Mouse (Mus musculus) midbrain, embryonic 10.5 days (tissue): ENCODE measurements around the gene Gm10392. TPM values are rescaled to one million over a fixed set of nuclear protein-coding genes. Genes with fewer than 3 reads are reported as not detected.
A peak's percentile ranks its signal among the peaks of the same experiment; 100 is the strongest.

Experiments used
- DNase-seq: peaks from one replicate; pipeline ENCODE4 v3.0.0-alpha.2; 2017; ENCODE audit warnings: low spot score
- H3K27ac ChIP-seq: fragments of 300-500 bp; sonication (generic); replicated peaks from 2 replicates; pipeline ENCODE4 v1.5.1; 2016; ENCODE audit warnings: mild to moderate bottlenecking
- H3K27me3 ChIP-seq: fragments of 300-500 bp; sonication (generic); 2 replicates; pipeline ENCODE4 v1.6.1; 2016; ENCODE audit warnings: low read depth, mild to moderate bottlenecking; ENCODE audit not compliant: poor library complexity, severe bottlenecking
- H3K36me3 ChIP-seq: fragments of 300-500 bp; sonication (generic); 2 replicates; pipeline ENCODE4 v1.6.1; 2016; ENCODE audit warnings: mild to moderate bottlenecking, moderate library complexity
- H3K4me1 ChIP-seq: fragments of 300-500 bp; sonication (generic); 2 replicates; pipeline ENCODE4 v1.6.1; 2016
- H3K4me3 ChIP-seq: fragments of 300-500 bp; sonication (generic); 2 replicates; pipeline ENCODE4 v1.5.1; 2016; ENCODE audit warnings: mild to moderate bottlenecking, moderate library complexity
- H3K9me3 ChIP-seq: fragments of 300-500 bp; sonication (generic); replicated peaks from 2 replicates; pipeline ENCODE4 v1.6.1; 2016; ENCODE audit warnings: mild to moderate bottlenecking
- WGBS: fragments of 180-500 bp; shearing (Covaris S2); methylation state at CpG from one replicate; pipeline ENCODE4 v1.1.7; 2016; 5-methylcytosine and 5-hydroxymethylcytosine counted together
- polyA plus RNA-seq: library from polyadenylated mRNA; unstranded; fragments of >200 nt; fragmentation: Nextera tagmentation; extraction: Ambion mirVana; gene quantifications from 2 replicates; pipeline ENCODE4 v1.2.1, GENCODE M21; 2016

Gm10392 gene
- polyA plus RNA-seq, 1 experiment from 2014 or later = 0.12 TPM

GRCm38 (mm10) chr11:77485229-77485628, 33.8 kb downstream of the Gm10392 start:
- Histone ChIP-seq H3K27me3 (0 out of 2 replicates have a peak, but pooled peaks cover 1% of the 10 kb centered on the region), H3K4me1 (peaks cover 59% of the 10 kb centered on the region), H3K36me3 (peaks cover 7% of the 10 kb centered on the region; the same call in 1 of the 2 replicates), H3K4me3 (no peak overlapping the region), H3K27ac (no peak overlapping the region), H3K9me3 (no peaks in the 10 kb centered on the region)
- WGBS = 71% methylated on average over 6 of the region's 6 CpGs
- no peak for DNase-seq

DNA sequence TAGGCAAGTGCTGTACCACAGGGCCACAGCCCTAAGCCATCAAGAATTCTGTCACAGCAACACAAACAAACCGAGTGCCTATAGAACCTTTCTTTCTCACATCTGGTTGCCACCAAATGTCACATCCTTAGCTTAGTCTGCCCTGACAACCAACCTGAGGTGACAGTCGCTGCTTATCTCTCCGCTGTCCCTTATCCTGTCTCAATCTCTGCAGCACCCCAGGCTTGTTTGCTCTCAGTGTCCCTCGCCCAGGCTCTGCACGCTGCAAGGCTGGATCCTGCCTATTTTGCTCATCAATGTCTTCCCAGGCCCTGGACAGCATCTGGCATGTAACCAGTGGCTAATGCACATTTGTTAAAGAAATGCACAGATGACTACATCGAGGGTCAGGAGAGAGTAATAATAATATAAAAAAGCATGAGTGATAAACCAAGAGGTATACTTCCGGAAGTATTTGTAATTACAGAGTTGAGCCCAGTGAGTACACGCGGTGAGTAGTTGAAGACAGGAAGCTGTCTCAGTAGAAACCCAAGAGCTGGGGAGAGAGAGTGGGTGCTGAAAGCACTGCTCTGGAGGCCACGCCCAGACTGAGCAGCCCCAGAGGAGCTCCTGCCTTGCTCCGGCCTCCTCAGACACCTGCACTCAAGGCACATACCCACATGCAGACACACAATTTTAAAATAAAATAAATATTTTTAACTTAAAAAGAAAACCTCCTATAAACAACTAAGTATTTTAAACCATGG, 35.3 kb downstream of the Gm10392 start:
- 77% methylated on average over 11 of the region's 11 CpGs for WGBS
- Histone ChIP-seq H3K27ac (no peak overlapping the region), H3K9me3 (no peaks in the 10 kb centered on the region), H3K4me3 (no peak overlapping the region), H3K4me1 (peaks cover 47% of the 10 kb centered on the region), H3K36me3 (peaks cover 7% of the 10 kb centered on the region; the same call in 1 of the 2 replicates), H3K27me3 (no peaks in the 10 kb centered on the region)
- no peak for DNase-seq

GRCm38 (mm10) chr11:77483043-77483442, 36.0 kb downstream of the Gm10392 start:
- H3K4me3 ChIP-seq = no peak overlapping the region
- WGBS = 77% methylated on average over 3 of the region's 3 CpGs
- H3K9me3 ChIP-seq = no peaks in the 10 kb centered on the region
- H3K4me1 ChIP-seq = peaks cover 41% of the 10 kb centered on the region
- no peak for DNase-seq
- peaks cover 7% of the 10 kb centered on the region; the same call in 1 of the 2 replicates for H3K36me3 ChIP-seq
- H3K27me3 ChIP-seq = no peaks in the 10 kb centered on the region
- no peak overlapping the region for H3K27ac ChIP-seq

GRCm38 (mm10) chr11:77476895-77477294, 42.1 kb downstream of the Gm10392 start:
- H3K36me3 ChIP-seq = peaks cover 53% of the 10 kb centered on the region
- H3K4me3 ChIP-seq = no peak overlapping the region
- H3K9me3 ChIP-seq = no peaks in the 10 kb centered on the region
- WGBS = 92% methylated on average over 6 of the region's 6 CpGs
- H3K27me3 ChIP-seq = no peaks in the 10 kb centered on the region
- no peak overlapping the region for H3K27ac ChIP-seq
- DNase-seq = no peak
- no peaks in the 10 kb centered on the region for H3K4me1 ChIP-seq

GRCm38 (mm10) chr11:77476216-77476615, 42.8 kb downstream of the Gm10392 start:
- 97% methylated on average over 14 of the region's 14 CpGs for WGBS
- no peak overlapping the region for H3K27ac ChIP-seq
- no peaks in the 10 kb centered on the region for H3K9me3 ChIP-seq
- H3K27me3 ChIP-seq = 0 out of 2 replicates have a peak, but pooled peaks cover under 1% of the 10 kb centered on the region
- no peak for DNase-seq
- H3K36me3 ChIP-seq = peaks cover 56% of the 10 kb centered on the region
- H3K4me3 ChIP-seq = no peak overlapping the region
- H3K4me1 ChIP-seq = no peaks in the 10 kb centered on the region

DNA sequence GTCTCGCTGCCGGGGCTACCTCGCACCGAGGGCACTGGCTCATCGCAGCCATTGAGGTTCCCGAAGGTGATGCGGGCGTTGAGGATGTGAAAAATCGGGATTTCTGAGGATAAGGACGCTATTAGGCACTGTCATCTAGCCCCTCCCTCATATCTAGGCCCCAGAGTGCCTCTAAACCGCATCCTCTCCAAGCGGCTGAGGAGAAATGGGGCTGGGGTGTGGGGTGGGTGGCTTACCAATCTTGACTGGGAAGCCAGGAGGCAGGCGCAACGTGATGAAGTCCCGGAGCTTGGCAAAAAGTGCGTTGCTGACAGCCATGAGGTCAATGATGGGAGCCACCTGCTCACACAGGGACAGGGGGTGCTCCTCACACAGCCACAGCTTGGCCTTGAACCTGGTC, 46.2 kb downstream of the Gm10392 start:
- DNase-seq = no peak
- Histone ChIP-seq H3K4me3 (no peak overlapping the region), H3K4me1 (peaks cover 3% of the 10 kb centered on the region), H3K36me3 (peaks cover 66% of the 10 kb centered on the region), H3K27me3 (peaks cover 27% of the 10 kb centered on the region), H3K27ac (no peak overlapping the region), H3K9me3 (no peaks in the 10 kb centered on the region)
- WGBS = 91% methylated on average over 16 of the region's 16 CpGs

DNA sequence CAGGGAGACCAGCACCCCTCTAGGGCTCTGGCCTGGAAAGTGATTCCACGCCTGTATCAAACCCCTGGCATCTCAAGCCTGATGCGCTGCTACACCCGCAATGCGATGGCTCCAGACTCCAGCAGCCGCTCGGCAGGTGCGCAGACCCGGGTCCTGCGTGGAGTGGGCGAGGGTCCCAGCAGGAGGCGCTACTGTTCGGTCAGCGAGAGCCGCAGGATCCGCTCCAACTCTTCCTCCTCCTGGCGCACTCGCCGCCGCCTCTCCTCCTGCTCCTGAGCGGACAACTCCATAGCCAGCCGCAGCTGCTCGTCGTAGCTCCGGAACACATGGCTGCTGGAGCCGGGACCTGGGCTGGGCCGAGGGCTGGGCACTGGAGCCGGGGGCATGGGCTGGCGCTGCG, 47.6 kb downstream of the Gm10392 start:
- Histone ChIP-seq H3K27me3 (peaks cover 40% of the 10 kb centered on the region), H3K27ac (no peak overlapping the region), H3K36me3 (peaks cover 56% of the 10 kb centered on the region), H3K9me3 (no peaks in the 10 kb centered on the region), H3K4me3 (no peak overlapping the region), H3K4me1 (peaks cover 16% of the 10 kb centered on the region)
- WGBS = 67% methylated on average over 29 of the region's 29 CpGs
- DNase-seq = no peak

- no peak for DNase-seq
- peaks cover 71% of the 10 kb centered on the region for H3K27me3 ChIP-seq
- 87% methylated on average over 9 of the region's 9 CpGs for WGBS
- no peak overlapping the region for H3K4me3 ChIP-seq
- no peak overlapping the region for H3K27ac ChIP-seq
- no peaks in the 10 kb centered on the region for H3K9me3 ChIP-seq
- H3K36me3 ChIP-seq = peaks cover 32% of the 10 kb centered on the region
- H3K4me1 ChIP-seq = peaks cover 20% of the 10 kb centered on the region
These were observed 50.6 kb downstream of the Gm10392 start for GRCm38 (mm10) chr11:77468397-77468796.

GRCm38 (mm10) chr11:77467784-77468183, 51.2 kb downstream of the Gm10392 start:
- Histone ChIP-seq H3K27me3 (peaks cover 77% of the 10 kb centered on the region), H3K4me1 (peaks cover 23% of the 10 kb centered on the region), H3K27ac (0 out of 2 replicates have a peak overlapping the region, but pooled peaks have one; percentile 9), H3K9me3 (no peaks in the 10 kb centered on the region), H3K4me3 (peak overlapping the region; percentile 28; the same call in 1 of the 2 replicates), H3K36me3 (peaks cover 26% of the 10 kb centered on the region)
- peak; percentile 69 for DNase-seq
- WGBS = 14% methylated on average over 20 of the region's 20 CpGs

- Histone ChIP-seq H3K9me3 (no peaks in the 10 kb centered on the region), H3K27ac (no peak overlapping the region; the same call in 1 of the 2 replicates), H3K36me3 (peaks cover 19% of the 10 kb centered on the region), H3K4me3 (peak overlapping the region; percentile 8; the same call in 1 of the 2 replicates), H3K27me3 (peaks cover 83% of the 10 kb centered on the region), H3K4me1 (peaks cover 29% of the 10 kb centered on the region)
- WGBS = 3% methylated on average over 25 of the region's 25 CpGs
- peak; percentile 65 for DNase-seq
These were observed 51.8 kb downstream of the Gm10392 start for GRCm38 (mm10) chr11:77467157-77467556.

Other genes starting within 250 kb of the Gm10392 start
- gene Coro6, start 56.8 kb downstream of the Gm10392 start, polyA plus RNA-seq = not detected in 2 replicates
- gene Ankrd13b, start 29.5 kb downstream of the Gm10392 start, polyA plus RNA-seq = 7.4 and 11.8 TPM in 2 replicates
- 10.9 and 11.7 TPM in 2 replicates for gene Git1, start 25.6 kb downstream of the Gm10392 start, polyA plus RNA-seq
- gene Abhd15, start 4.1 kb downstream of the Gm10392 start, polyA plus RNA-seq = 3.9 and 4.2 TPM in 2 replicates
- 31.3 and 36.5 TPM in 2 replicates for gene Trp53i13, start 3.2 kb downstream of the Gm10392 start, polyA plus RNA-seq
- gene Taok1, start 88.6 kb upstream of the Gm10392 start, polyA plus RNA-seq = 13.9 and 16.6 TPM in 2 replicates
- gene Nufip2, start 167.0 kb upstream of the Gm10392 start, polyA plus RNA-seq = 3.2 and 3.3 TPM in 2 replicates
- 1.9 and 2.0 TPM in 2 replicates for gene Cryba1, start 206.1 kb upstream of the Gm10392 start, polyA plus RNA-seq
- gene Myo18a, start 244.0 kb upstream of the Gm10392 start, polyA plus RNA-seq = 24.6 and 38.7 TPM in 2 replicates